3 mouse cellular contexts compared by ENCODE assay signal in genomic region chr9:53992567-53992966, GRCm38 (mm10). TPM values are rescaled to one million over a fixed set of nuclear protein-coding genes. Genes with fewer than 3 reads are reported as not detected.
"Had no signal": no experiment of that assay in that cellular context is flagged by ENCODE, and none has a peak within 500 bp of the region (broad histone marks: within the 10 kb centered on the region; RNA-seq: fewer than 3 reads in every experiment).

No protein-coding gene starts in this region.

RNA-seq across cellular contexts. Expression of gene Elmod1, which starts 17.5 kb away (rescaled TPM):
- total RNA-seq: neutrophil, adult 5-6 weeks had no signal
- polyA plus RNA-seq: small intestine, adult 2 months; spleen, adult 2 months had no signal
